Mouse (Mus musculus) forebrain, embryonic 13.5 days (tissue): ENCODE results near the gene Plcxd3. TPM values are rescaled to one million over a fixed set of nuclear protein-coding genes. Genes with fewer than 3 reads are reported as not detected.
"Not testable (repeated sequence)": the region's sequence is repeated elsewhere in the genome, so short reads cannot be mapped to it uniquely, and the experiment has no call there.

Experiments
- ATAC-seq: fragments of 200-750 bp; cut with Nextera tagmentation; 2 replicates; pipeline ENCODE4 v1.8.0; 2017
- H3K27ac ChIP-seq: fragments of 300-500 bp; sonication (generic); 2 replicates; pipeline ENCODE4 v1.5.1; 2015; ENCODE audit warnings: inconsistent platforms, mild to moderate bottlenecking, moderate library complexity
- H3K27me3 ChIP-seq: fragments of 300-500 bp; sonication (generic); 2 replicates; pipeline ENCODE4 v1.6.1; 2015; ENCODE audit warnings: mild to moderate bottlenecking, inconsistent platforms
- H3K36me3 ChIP-seq: fragments of 300-500 bp; sonication (generic); 2 replicates; pipeline ENCODE4 v1.6.1; 2015; ENCODE audit warnings: mild to moderate bottlenecking, inconsistent platforms; ENCODE audit not compliant: poor library complexity, severe bottlenecking
- H3K4me1 ChIP-seq: fragments of 300-500 bp; sonication (generic); 2 replicates; pipeline ENCODE4 v1.6.1; 2015; ENCODE audit warnings: inconsistent platforms
- H3K4me2 ChIP-seq: fragments of 300-500 bp; sonication (generic); 2 replicates; pipeline ENCODE4 v1.6.1; 2015; ENCODE audit warnings: inconsistent platforms, mild to moderate bottlenecking, moderate library complexity
- H3K4me3 ChIP-seq: fragments of 300-500 bp; sonication (generic); 2 replicates; pipeline ENCODE4 v1.5.1; 2015; ENCODE audit warnings: mild to moderate bottlenecking, inconsistent platforms
- H3K9ac ChIP-seq: fragments of 300-500 bp; sonication (generic); 2 replicates; pipeline ENCODE4 v1.6.1; 2015; ENCODE audit warnings: mild to moderate bottlenecking, inconsistent platforms
- H3K9me3 ChIP-seq: fragments of 300-500 bp; sonication (generic); replicated peaks from 2 replicates; pipeline ENCODE4 v1.6.1; 2016; ENCODE audit warnings: inconsistent platforms
- WGBS: fragments of 180-500 bp; shearing (Covaris S2); methylation state at CpG from one replicate; pipeline ENCODE4 v1.1.7; 2015; 5-methylcytosine and 5-hydroxymethylcytosine counted together
- polyA plus RNA-seq: library from polyadenylated mRNA; unstranded; fragments of >200 nt; fragmentation: Nextera tagmentation; extraction: Ambion mirVana; gene quantifications from 2 replicates; pipeline ENCODE4 v1.2.1, GENCODE M21; 2015

Plcxd3 gene
- polyA plus RNA-seq, 1 experiment from 2014 or later, result 34.2 TPM

DNA sequence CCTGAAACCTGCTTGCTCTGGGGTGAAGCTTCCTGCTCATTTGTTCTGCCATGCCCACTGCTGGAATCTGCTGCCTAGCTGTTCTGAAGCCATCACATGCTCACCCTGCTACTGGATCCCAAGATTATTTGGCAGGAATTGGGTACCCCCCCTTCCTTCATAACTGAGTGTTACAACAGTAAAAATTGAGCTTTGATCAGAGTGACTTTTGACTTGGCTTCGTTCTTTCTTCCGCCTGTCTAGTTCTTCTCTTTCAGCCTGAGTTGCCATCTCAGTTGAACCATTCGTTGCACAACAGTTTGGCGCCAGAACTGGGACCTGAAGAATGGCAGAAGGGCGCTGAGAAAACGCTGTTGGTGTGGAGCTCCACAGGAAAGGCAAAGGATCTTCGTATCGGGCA is 220.2 kb downstream of the Plcxd3 start:
- not testable (repeated sequence) for H3K36me3 ChIP-seq, H3K4me3 ChIP-seq, H3K9me3 ChIP-seq, H3K27ac ChIP-seq, H3K4me2 ChIP-seq, H3K4me1 ChIP-seq, H3K27me3 ChIP-seq, ATAC-seq, H3K9ac ChIP-seq
- 93% methylated on average over 8 of the region's 8 CpGs for WGBS

DNA sequence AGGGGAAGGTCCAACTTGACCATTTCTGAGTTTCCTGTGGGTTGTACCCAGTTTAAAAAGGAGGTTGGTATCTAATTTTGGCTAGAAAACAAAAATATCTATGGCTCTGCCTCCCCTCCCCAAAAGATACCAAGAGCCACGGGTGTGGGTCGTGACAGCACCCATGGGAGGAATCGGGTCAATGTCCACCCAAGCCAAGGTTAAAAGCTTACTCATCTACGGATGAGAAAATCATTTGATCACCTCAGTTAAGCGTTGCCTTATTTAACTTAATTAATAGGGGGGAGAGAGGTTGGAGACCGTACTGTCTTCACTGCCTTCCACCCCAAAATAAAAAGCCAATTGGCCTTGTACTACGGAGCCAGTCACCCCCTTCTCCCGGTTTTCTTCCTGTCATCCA is 223.4 kb downstream of the Plcxd3 start:
- 94% methylated on average over 8 of the region's 8 CpGs for WGBS

DNA sequence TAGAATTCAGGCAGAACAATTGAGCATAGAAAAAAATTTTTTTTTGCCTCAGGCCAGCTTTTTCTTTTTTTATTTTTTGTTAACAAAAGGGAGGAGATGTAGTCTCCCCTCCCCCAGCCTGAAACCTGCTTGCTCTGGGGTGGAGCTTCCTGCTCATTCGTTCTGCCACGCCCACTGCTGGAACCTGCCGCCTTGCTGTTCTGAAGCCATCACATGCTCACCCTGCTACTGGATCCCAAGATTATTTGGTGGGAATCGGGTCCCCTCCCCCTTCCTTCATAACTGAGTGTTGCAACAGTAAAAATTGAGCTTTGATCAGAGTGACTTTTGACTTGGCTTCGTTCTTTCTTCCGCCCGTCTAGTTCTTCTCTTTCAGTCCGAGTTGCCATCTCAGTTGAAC is 224.0 kb downstream of the Plcxd3 start:
- not testable (repeated sequence) for H3K36me3 ChIP-seq, ATAC-seq, H3K27ac ChIP-seq, H3K4me1 ChIP-seq, H3K4me2 ChIP-seq, H3K27me3 ChIP-seq, H3K4me3 ChIP-seq, H3K9ac ChIP-seq, H3K9me3 ChIP-seq
- WGBS, result 92% methylated on average over 8 of the region's 8 CpGs

More for the DNA sequence above, 223.4 kb downstream of the Plcxd3 start:
- H3K9ac ChIP-seq, H3K36me3 ChIP-seq, H3K4me1 ChIP-seq, H3K27me3 ChIP-seq, H3K4me3 ChIP-seq, H3K27ac ChIP-seq, H3K4me2 ChIP-seq, H3K9me3 ChIP-seq, ATAC-seq: not testable (repeated sequence)

DNA sequence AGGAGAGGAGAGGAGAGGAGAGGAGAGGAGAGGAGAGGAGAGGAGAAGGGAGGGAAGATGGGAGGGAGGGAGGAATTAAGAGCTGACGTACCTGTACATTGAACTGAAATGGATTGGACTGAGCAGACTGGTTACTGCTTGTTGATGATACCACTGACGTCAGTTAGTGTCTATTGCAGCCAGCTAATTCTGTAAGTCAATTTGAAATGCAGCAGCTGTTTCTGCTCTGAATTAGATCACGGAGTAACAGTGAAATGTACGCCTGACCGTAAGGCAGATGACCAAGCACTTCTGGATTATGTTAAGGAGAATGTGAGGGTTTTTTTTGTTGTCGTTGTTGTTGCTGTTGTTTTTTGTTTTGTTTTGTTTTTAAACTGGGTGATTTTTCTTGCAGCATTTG is 230.3 kb downstream of the Plcxd3 start:
- H3K36me3 ChIP-seq, result no peaks in the 10 kb centered on the region

More for the DNA sequence above, 230.3 kb downstream of the Plcxd3 start:
- Histone ChIP-seq H3K27ac (no peak overlapping the region), H3K9ac (no peak overlapping the region), H3K4me1 (no peaks in the 10 kb centered on the region), H3K9me3 (no peaks in the 10 kb centered on the region), H3K4me2 (no peak overlapping the region), H3K27me3 (no peaks in the 10 kb centered on the region), H3K4me3 (no peak overlapping the region)
- 84% methylated on average over 6 of the region's 6 CpGs for WGBS
- no peak for ATAC-seq
